Mouse (Mus musculus) lung, postnatal 10 days (tissue): ENCODE results near the gene Nt5c2.
"Not testable (repeated sequence)": the region's sequence is repeated elsewhere in the genome, so short reads cannot be mapped to it uniquely, and the experiment has no call there.

Experiments
- DNase-seq: peaks from one replicate; pipeline ENCODE4 v3.0.0; 2021

Nt5c2 gene

GRCm38 (mm10) chr19:47015965-47016364 is 1.0 kb upstream of the Nt5c2 start:
- no peak for DNase-seq

DNA sequence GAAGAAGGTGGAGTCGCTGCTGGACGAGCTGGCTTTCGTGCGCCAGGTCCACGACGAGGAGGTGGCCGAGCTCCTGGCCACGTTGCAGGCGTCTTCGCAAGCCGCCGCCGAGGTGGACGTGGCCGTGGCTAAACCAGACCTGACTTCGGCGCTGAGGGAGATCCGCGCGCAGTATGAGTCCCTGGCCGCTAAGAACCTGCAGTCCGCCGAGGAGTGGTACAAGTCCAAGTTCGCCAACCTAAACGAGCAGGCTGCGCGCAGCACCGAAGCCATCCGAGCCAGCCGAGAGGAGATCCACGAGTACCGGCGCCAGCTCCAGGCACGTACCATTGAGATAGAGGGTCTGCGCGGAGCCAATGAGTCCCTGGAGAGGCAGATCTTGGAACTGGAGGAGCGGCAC is 443 bp upstream of the Nt5c2 start:
- no peak for DNase-seq

DNA sequence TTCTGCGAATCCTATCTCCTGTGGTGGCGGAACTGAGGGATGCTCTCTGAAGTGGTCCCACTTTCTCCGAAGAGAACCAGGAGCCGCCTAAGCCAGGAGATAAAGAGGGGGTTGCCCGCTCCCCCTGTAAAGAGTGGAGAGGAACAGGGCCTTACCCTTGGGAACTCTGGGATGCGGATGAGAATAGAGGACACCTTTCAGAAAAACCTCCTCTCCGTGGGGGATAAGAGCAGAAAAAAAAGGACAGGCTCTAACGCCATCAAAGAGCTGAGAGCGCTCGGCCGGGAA is 850 bp downstream of the Nt5c2 start:
- no peak for DNase-seq

DNA sequence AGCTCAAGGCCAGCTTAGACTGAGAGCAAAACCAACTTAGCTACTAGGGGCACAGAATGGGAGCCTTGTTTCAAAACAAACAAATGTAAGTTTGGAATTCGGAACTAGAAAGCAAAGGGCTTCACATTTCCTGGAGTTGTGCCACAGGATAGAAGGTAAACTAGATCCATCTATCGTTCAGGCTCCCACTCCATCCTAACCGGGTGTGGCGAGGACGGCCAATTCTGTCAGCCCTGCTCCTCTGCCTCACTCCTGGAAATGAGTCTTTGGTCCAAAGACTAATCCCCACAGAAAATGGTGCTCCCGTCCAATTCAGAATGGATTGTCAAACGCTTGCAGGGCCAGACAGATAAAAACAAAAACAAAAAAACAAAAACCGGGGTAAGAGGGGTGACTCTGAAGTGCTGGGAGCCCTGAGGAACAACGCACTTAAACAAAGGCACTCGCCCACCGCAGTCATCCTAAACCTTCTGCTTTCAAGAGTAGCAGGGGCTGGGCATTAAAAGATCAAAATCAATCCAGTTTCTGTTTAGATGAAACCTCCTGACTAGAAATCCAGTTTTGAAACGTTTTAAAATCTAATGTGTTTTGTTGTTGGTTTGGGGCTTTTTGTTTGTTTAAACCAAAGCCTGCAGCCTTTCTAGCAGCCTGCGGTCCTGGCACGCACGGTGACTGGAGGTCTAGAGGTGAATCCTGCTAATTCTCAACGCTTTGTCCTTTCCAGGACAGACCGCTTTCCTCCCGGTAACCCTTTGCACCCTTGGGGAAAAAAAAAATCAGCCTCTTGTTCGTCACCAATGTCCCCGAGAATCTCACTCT is 1.4 kb downstream of the Nt5c2 start:
- no peak for DNase-seq

DNA sequence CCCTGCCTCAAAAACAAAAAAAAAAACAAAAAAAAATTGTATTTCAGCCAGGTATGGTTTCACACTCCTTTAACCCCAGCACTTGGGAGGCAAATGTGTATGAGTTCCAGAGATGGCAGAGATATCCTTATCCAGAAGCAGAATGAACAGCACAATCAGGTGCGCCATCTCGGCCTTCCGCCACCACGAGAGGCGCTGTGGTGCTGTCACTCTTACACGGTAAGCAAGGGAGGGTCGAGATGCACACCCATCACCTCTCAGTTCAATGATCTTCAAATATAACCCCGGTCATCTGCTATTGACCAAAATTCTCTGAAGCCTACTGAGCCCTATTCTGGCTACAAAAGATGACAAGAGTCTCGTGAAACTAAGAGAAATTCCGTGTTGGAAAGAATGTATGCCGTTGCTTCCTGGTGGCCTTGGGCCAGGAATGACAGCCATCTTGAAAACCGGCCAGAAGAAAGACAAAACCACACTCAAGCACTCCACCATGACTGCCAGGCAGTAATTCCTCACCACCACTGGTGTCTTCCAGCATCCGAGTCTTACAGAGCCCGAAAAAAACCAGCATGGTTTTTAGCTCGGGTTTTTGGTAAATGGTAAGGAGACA is 2.3 kb downstream of the Nt5c2 start:
- no peak for DNase-seq

DNA sequence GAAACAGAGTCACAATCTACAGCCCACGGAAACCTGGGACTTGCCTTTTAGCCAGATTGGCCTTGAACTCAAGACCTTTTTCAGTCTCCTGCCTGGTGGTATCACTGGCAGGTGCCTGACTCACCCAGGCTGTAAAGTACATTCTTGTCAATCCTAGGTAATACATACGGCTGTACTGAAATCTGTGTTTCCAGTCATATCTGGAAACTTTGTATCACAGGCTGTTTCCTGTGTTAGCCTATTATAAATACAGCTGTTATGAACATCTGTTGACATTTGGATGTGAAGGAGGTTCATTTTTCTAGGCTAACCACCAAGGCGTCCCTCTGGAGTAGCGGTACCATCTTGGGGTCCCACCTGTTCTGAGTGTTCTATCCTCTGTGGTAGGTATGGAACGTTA is 5.0 kb downstream of the Nt5c2 start:
- no peak for DNase-seq

- no peak for DNase-seq
Observed at GRCm38 (mm10) chr19:47009420-47009819, 5.5 kb downstream of the Nt5c2 start.

- DNase-seq = peak; percentile 76
Observed at GRCm38 (mm10) chr19:47006321-47006720, 8.6 kb downstream of the Nt5c2 start.

- DNase-seq = no peak
Observed at GRCm38 (mm10) chr19:47005873-47006272, 9.1 kb downstream of the Nt5c2 start.

GRCm38 (mm10) chr19:47003742-47004511 is 11.0 kb downstream of the Nt5c2 start:
- DNase-seq = no peak

GRCm38 (mm10) chr19:47000357-47000756 is 14.6 kb downstream of the Nt5c2 start:
- DNase-seq = not testable (repeated sequence)

GRCm38 (mm10) chr19:46999753-47000152 is 15.2 kb downstream of the Nt5c2 start:
- DNase-seq = no peak

DNA sequence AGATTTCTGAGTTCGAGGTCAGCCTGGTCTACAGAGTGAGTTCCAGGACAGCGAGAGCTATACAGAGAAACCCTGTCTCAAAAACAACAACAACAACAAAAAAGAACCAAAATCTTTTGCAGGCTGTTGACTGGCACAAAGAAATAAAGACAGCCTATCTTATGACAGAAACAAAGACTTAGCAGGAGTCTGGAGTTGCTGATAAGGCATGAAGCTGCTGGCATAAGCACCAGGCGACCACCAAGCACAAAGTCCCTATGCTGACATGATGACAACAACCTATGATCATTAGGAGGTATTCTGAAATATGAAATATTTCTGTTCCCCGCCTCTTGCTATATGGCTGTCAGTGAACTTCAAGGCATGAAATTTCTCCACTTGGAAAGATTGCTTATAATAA is 16.0 kb downstream of the Nt5c2 start:
- DNase-seq = no peak

GRCm38 (mm10) chr19:46998168-46998870 is 16.6 kb downstream of the Nt5c2 start:
- DNase-seq = no peak

DNA sequence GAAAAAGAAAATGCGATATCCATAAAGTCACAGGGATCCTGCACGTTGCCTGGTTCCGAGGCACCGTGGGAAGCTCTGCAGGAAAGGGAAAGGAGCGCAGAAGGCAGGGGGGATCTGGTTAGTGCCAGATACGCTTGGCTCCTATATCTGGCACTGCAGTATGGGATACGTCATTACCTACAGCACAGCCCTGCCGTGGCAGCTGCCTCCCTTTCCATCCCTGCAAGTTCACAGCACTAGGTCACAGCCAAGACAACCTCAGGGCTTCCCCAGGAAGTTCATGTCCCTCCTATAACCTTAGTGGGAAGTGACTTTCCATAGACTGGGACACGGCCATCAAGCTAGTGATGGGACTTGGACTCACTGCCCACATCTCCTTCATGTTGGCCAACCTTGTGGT is 18.9 kb downstream of the Nt5c2 start:
- no peak for DNase-seq

DNA sequence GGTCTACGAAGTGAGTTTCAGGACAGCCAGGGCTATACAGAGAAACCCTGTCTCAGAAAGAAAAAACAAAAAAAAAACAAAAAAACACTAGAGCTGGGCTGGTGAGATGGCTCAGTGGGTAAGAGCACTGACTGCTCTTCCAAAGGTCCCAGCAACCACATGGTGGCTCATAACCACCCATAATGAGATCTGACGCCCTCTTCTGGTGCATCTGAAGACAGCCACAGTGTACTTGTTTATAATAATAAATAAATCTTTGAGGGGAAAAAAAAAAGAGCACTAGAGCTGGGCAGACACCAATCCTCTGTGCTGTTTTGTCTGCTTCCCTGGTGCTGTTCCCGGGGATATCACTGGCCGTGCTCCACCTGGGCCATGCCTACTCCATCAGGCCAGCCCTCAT is 22.6 kb downstream of the Nt5c2 start:
- not testable (repeated sequence) for DNase-seq

DNA sequence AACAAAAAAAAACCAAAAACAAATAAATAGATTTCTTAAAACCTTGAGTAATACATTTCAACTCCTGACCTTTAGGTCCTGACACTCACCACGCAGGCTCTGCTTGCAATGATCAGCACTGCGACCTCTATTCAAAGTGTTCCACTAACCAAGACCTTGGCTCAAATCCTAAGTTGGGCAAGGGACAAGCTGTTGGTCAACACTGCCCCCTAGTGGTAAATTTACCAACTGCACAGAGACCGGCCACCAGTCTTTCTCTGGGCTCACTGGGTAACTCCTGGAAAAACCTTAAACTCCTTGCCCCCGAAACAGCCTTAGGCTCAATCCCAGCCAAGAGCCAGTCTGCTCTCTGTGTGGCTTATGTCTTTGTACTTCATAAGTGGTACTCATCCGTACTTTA is 23.8 kb downstream of the Nt5c2 start:
- DNase-seq = peak; percentile 90

DNA sequence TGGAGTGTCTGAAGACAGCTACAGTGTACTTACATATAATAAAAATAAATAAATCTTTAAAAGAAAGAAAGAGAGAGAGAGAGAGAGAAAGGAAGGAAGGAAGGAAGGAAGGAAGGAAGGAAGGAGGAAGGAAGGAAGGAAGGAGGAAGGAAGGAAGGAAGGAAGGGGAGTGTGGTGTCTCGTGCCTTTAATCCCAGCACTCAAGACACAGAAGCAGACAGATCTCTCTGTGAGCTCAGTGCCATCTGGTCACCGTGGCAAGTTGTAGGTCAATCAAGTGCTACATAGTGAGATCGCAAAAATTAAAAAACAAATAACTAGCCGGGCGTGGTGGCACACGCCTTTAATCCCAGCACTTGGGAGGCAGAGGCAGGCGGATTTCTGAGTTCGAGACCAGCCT is 24.3 kb downstream of the Nt5c2 start:
- DNase-seq = not testable (repeated sequence)

GRCm38 (mm10) chr19:46990153-46990518 is 24.8 kb downstream of the Nt5c2 start:
- no peak for DNase-seq

DNA sequence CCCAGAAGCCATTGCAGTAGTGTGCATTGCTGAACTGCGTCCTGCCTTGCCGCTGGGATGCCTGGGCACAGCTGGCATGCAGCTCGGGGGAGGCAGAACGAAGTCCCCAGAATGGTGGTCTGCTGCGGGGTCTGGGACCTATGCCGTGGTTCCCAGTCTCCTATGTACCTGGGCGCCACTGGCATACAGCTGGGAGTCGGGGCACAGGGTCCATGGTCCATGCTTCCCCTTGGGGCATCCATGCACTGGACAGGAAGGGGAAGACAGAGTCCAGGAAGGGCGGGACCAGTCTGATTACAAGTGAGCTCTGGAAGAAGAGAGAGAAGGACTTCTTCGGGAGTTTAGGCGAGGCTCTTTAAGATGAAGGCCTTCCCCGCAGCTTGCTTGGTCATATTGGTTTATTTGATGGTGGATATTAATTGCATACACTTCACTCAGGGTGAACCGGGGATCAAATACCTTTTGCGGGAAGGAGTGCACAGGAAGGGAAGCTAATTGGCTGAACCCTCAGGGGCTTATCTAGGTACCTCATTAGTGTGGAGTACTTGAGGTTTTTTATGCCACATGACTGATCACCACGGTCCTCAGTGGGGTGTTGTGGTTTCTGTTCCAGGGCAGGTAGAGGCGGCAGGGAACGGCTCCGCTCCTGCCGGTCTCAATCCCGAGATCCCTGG is 25.3 kb downstream of the Nt5c2 start:
- DNase-seq = no peak

DNA sequence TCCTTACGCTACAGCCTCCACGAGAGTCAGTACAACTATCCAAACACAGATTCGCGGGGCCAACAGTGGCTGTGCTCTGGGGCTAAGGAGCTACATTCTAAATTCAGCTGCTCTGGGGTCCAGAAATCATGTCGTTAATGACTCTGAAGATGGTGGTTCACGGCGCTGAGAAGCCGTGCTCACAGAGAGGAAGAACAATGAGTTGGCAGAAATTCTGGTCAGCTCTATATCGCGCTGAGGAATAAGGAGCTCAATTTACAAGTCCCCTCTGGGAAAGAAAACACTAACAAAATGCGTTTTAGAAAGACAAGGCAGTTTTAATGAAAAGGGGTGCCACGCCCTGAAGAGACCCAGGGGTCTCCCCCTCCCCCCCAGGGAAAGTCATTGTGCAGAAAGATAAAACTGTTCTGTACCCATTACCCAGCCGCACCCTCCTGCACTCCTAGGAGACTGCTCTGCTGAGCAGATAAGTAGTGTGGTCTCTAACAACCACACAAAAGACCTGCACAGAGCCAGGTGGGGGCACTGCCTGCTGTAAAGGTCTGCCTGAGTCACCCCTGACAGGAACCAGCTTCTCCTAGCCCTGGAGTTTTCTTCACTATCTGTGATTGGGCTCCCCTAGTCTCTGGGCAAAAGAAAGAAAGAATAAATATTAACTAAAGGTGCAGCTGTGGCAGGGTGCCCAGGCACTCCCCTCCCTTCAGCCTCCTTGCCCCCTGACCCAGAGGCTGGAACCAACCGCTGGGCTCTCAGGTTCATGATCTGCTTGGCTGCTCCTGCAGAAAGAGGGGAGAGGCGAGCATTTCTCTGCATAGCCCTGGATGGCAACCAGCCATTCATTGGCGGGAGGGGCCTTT is 26.5 kb downstream of the Nt5c2 start:
- peak; percentile 69 for DNase-seq

- DNase-seq = peak; percentile 51
Observed at GRCm38 (mm10) chr19:46987646-46988045, 27.3 kb downstream of the Nt5c2 start.
